Mouse (Mus musculus) embryo, embryonic 11 days (tissue): Measurements from ENCODE around the gene Tmem232.
"Not testable (repeated sequence)": the region's sequence is repeated elsewhere in the genome, so short reads cannot be mapped to it uniquely, and the experiment has no call there.

Source experiments
- DNase-seq: peaks from one replicate; pipeline ENCODE4 v3.0.0-alpha.2; 2015

The Tmem232 gene

GRCm38 (mm10) chr17:65527529-65527928 lies 13.1 kb downstream of the Tmem232 start:
- DNase-seq = no peak

- no peak for DNase-seq
Observed at GRCm38 (mm10) chr17:65513517-65513916, 27.1 kb downstream of the Tmem232 start.

GRCm38 (mm10) chr17:65484654-65485053 lies 55.9 kb downstream of the Tmem232 start:
- DNase-seq = no peak

GRCm38 (mm10) chr17:65476747-65477146 lies 63.8 kb downstream of the Tmem232 start:
- DNase-seq = no peak

GRCm38 (mm10) chr17:65450818-65451217 lies 89.8 kb downstream of the Tmem232 start:
- DNase-seq = no peak

- not testable (repeated sequence) for DNase-seq
Observed at GRCm38 (mm10) chr17:65437906-65438305, 102.7 kb downstream of the Tmem232 start.

- DNase-seq = no peak
Observed at GRCm38 (mm10) chr17:65419124-65419523, 121.5 kb downstream of the Tmem232 start.

GRCm38 (mm10) chr17:65405309-65405708 lies 135.3 kb downstream of the Tmem232 start:
- DNase-seq = peak; percentile 31

GRCm38 (mm10) chr17:65400914-65401313 lies 139.7 kb downstream of the Tmem232 start:
- no peak for DNase-seq

- DNase-seq = no peak
Observed at GRCm38 (mm10) chr17:65384411-65384962, 156.1 kb downstream of the Tmem232 start.

- peak; percentile 84 for DNase-seq
Observed at GRCm38 (mm10) chr17:65370034-65370780, 170.4 kb downstream of the Tmem232 start.

GRCm38 (mm10) chr17:65365535-65366254 lies 174.9 kb downstream of the Tmem232 start:
- no peak for DNase-seq

GRCm38 (mm10) chr17:65351836-65352235 lies 188.7 kb downstream of the Tmem232 start:
- no peak for DNase-seq

GRCm38 (mm10) chr17:65340016-65340415 lies 200.6 kb downstream of the Tmem232 start:
- no peak for DNase-seq

- DNase-seq = no peak
Observed at GRCm38 (mm10) chr17:65330759-65331158, 209.8 kb downstream of the Tmem232 start.

GRCm38 (mm10) chr17:65325249-65325648 lies 215.3 kb downstream of the Tmem232 start:
- peak; percentile 68 for DNase-seq

- DNase-seq = no peak
Observed at GRCm38 (mm10) chr17:65320623-65321022, 220.0 kb downstream of the Tmem232 start.

- DNase-seq = no peak
Observed at GRCm38 (mm10) chr17:65299946-65300345, 240.6 kb downstream of the Tmem232 start.

- no peak for DNase-seq
Observed at GRCm38 (mm10) chr17:65297831-65298230, 242.8 kb downstream of the Tmem232 start.

- peak; percentile 23 for DNase-seq
Observed at GRCm38 (mm10) chr17:65252160-65252559, 288.4 kb downstream of the Tmem232 start.

- no peak for DNase-seq
Observed at GRCm38 (mm10) chr17:65250261-65250660, 290.3 kb downstream of the Tmem232 start.

- no peak for DNase-seq
Observed at GRCm38 (mm10) chr17:65243716-65244115, 296.9 kb downstream of the Tmem232 start.

GRCm38 (mm10) chr17:65225347-65225916 lies 315.1 kb downstream of the Tmem232 start:
- DNase-seq = peak; percentile 4

GRCm38 (mm10) chr17:65221687-65222086 lies 318.9 kb downstream of the Tmem232 start:
- not testable (repeated sequence) for DNase-seq
